Mouse (Mus musculus) heart, embryonic 15.5 days (tissue): ENCODE data around the gene Rfk. TPM values are rescaled to one million over a fixed set of nuclear protein-coding genes. Genes with fewer than 3 reads are reported as not detected.

Experiments used
- ATAC-seq: fragments of 200-750 bp; cut with Nextera tagmentation; replicated peaks from 2 replicates; pipeline ENCODE4 v1.8.0; 2017; ENCODE audit warnings: low read depth, moderate TSS enrichment; ENCODE audit not compliant: insufficient number of reproducible peaks, insufficient read depth, low FRiP score
- H3K27ac ChIP-seq: fragments of 300-500 bp; sonication (generic); 2 replicates; pipeline ENCODE4 v1.5.1; 2015; ENCODE audit warnings: mild to moderate bottlenecking, inconsistent platforms
- H3K27me3 ChIP-seq: fragments of 300-500 bp; sonication (generic); 2 replicates; pipeline ENCODE4 v1.6.1; 2015; ENCODE audit warnings: inconsistent platforms
- H3K36me3 ChIP-seq: fragments of 300-500 bp; sonication (generic); 2 replicates; pipeline ENCODE4 v1.6.1; 2015; ENCODE audit warnings: mild to moderate bottlenecking, inconsistent platforms
- H3K4me1 ChIP-seq: fragments of 300-500 bp; sonication (generic); replicated peaks from 2 replicates; pipeline ENCODE4 v1.6.1; 2015; ENCODE audit warnings: inconsistent platforms
- H3K4me2 ChIP-seq: fragments of 300-500 bp; sonication (generic); 2 replicates; pipeline ENCODE4 v1.6.1; 2015; ENCODE audit warnings: inconsistent platforms, mild to moderate bottlenecking, moderate library complexity
- H3K4me3 ChIP-seq: fragments of 300-500 bp; sonication (generic); 2 replicates; pipeline ENCODE4 v1.5.1; 2015; ENCODE audit warnings: mild to moderate bottlenecking, inconsistent platforms
- H3K9ac ChIP-seq: fragments of 300-500 bp; sonication (generic); 2 replicates; pipeline ENCODE4 v1.6.1; 2015; ENCODE audit warnings: mild to moderate bottlenecking, inconsistent platforms
- H3K9me3 ChIP-seq: fragments of 300-500 bp; sonication (generic); replicated peaks from 2 replicates; pipeline ENCODE4 v1.6.1; 2016; ENCODE audit warnings: inconsistent platforms
- WGBS: fragments of 180-500 bp; shearing (Covaris S2); methylation state at CpG from one replicate; pipeline ENCODE4 v1.1.7; 2015; ENCODE audit warnings: mixed read lengths; 5-methylcytosine and 5-hydroxymethylcytosine counted together
- polyA plus RNA-seq: library from polyadenylated mRNA; unstranded; fragments of >200 nt; fragmentation: Nextera tagmentation; extraction: Ambion mirVana; gene quantifications from 2 replicates; pipeline ENCODE4 v1.2.1, GENCODE M21; 2015

Rfk gene
- polyA plus RNA-seq, 1 experiment from 2014 or later = 78.0 TPM

GRCm38 (mm10) chr19:17359315-17359890 is 34.4 kb upstream of the Rfk start:
- Histone ChIP-seq H3K9ac (no peak overlapping the region), H3K27me3 (no peaks in the 10 kb centered on the region), H3K9me3 (no peaks in the 10 kb centered on the region), H3K4me3 (no peak overlapping the region), H3K4me1 (peaks cover 17% of the 10 kb centered on the region), H3K27ac (no peak overlapping the region), H3K4me2 (no peak overlapping the region), H3K36me3 (no peaks in the 10 kb centered on the region)
- 71% methylated on average over 14 of the region's 14 CpGs for WGBS
- ATAC-seq = no peak

GRCm38 (mm10) chr19:17361181-17361580 is 32.7 kb upstream of the Rfk start:
- 43% methylated on average over 2 of the region's 2 CpGs for WGBS
- no peak for ATAC-seq
- Histone ChIP-seq H3K27ac (no peak overlapping the region), H3K9ac (no peak overlapping the region), H3K4me1 (peaks cover 2% of the 10 kb centered on the region; the same call in 1 of the 2 replicates), H3K27me3 (no peaks in the 10 kb centered on the region), H3K9me3 (no peaks in the 10 kb centered on the region), H3K4me3 (no peak overlapping the region), H3K4me2 (no peak overlapping the region), H3K36me3 (no peaks in the 10 kb centered on the region)

GRCm38 (mm10) chr19:17364741-17365140 is 29.1 kb upstream of the Rfk start:
- H3K9me3 ChIP-seq = no peaks in the 10 kb centered on the region
- no peak overlapping the region for H3K9ac ChIP-seq
- no peak overlapping the region for H3K4me3 ChIP-seq
- H3K4me2 ChIP-seq = no peak overlapping the region
- WGBS = 41% methylated on average over 3 of the region's 3 CpGs
- no peak overlapping the region for H3K27ac ChIP-seq
- H3K27me3 ChIP-seq = no peaks in the 10 kb centered on the region
- no peaks in the 10 kb centered on the region for H3K4me1 ChIP-seq
- ATAC-seq = no peak
- H3K36me3 ChIP-seq = no peaks in the 10 kb centered on the region

- Histone ChIP-seq H3K36me3 (no peaks in the 10 kb centered on the region), H3K4me1 (no peaks in the 10 kb centered on the region), H3K9ac (no peak overlapping the region), H3K27me3 (no peaks in the 10 kb centered on the region), H3K27ac (no peak overlapping the region), H3K4me3 (no peak overlapping the region), H3K4me2 (no peak overlapping the region), H3K9me3 (no peaks in the 10 kb centered on the region)
- ATAC-seq = no peak
- WGBS = 86% methylated on average over 8 of the region's 8 CpGs
Measured at GRCm38 (mm10) chr19:17366364-17367090, 27.3 kb upstream of the Rfk start.

- no peak overlapping the region for H3K9ac ChIP-seq
- no peak for ATAC-seq
- H3K4me3 ChIP-seq = no peak overlapping the region
- no peaks in the 10 kb centered on the region for H3K27me3 ChIP-seq
- H3K4me2 ChIP-seq = no peak overlapping the region
- no peak overlapping the region for H3K27ac ChIP-seq
- 49% methylated on average over 9 of the region's 9 CpGs for WGBS
- no peaks in the 10 kb centered on the region for H3K4me1 ChIP-seq
- no peaks in the 10 kb centered on the region for H3K36me3 ChIP-seq
- H3K9me3 ChIP-seq = no peaks in the 10 kb centered on the region
Measured at GRCm38 (mm10) chr19:17368557-17368956, 25.3 kb upstream of the Rfk start.

GRCm38 (mm10) chr19:17369581-17369980 is 24.3 kb upstream of the Rfk start:
- 59% methylated on average over 7 of the region's 7 CpGs for WGBS
- H3K27ac ChIP-seq = no peak overlapping the region
- no peaks in the 10 kb centered on the region for H3K27me3 ChIP-seq
- no peaks in the 10 kb centered on the region for H3K9me3 ChIP-seq
- H3K4me2 ChIP-seq = no peak overlapping the region
- no peak overlapping the region for H3K9ac ChIP-seq
- ATAC-seq = no peak
- H3K4me1 ChIP-seq = no peaks in the 10 kb centered on the region
- H3K4me3 ChIP-seq = no peak overlapping the region
- no peaks in the 10 kb centered on the region for H3K36me3 ChIP-seq

GRCm38 (mm10) chr19:17372701-17373100 is 21.1 kb upstream of the Rfk start, which contains the start of gene Gcnt1:
Gene Gcnt1 (minus strand): TSS chr19:17372844.
- Histone ChIP-seq H3K36me3 (no peaks in the 10 kb centered on the region), H3K9ac (no peak within 1 kb of the TSS), H3K27ac (no peak within 1 kb of the TSS), H3K9me3 (no peaks in the 10 kb centered on the region), H3K4me1 (no peaks in the 10 kb centered on the region), H3K4me2 (no peak within 1 kb of the TSS), H3K4me3 (no peak within 1 kb of the TSS), H3K27me3 (no peaks in the 10 kb centered on the region)
- no peak for ATAC-seq
- WGBS = 76% methylated on average over 3 of the region's 3 CpGs

- ATAC-seq = no peak
- Histone ChIP-seq H3K4me1 (no peaks in the 10 kb centered on the region), H3K27me3 (no peaks in the 10 kb centered on the region), H3K9ac (no peak overlapping the region), H3K9me3 (no peaks in the 10 kb centered on the region), H3K4me2 (no peak overlapping the region), H3K4me3 (no peak overlapping the region), H3K27ac (no peak overlapping the region), H3K36me3 (no peaks in the 10 kb centered on the region)
Measured at GRCm38 (mm10) chr19:17378845-17379244, 15.0 kb upstream of the Rfk start.

GRCm38 (mm10) chr19:17380549-17380948 is 13.3 kb upstream of the Rfk start:
- no peaks in the 10 kb centered on the region for H3K36me3 ChIP-seq
- WGBS = 51% methylated on average over 7 of the region's 7 CpGs

GRCm38 (mm10) chr19:17382807-17383397 is 10.9 kb upstream of the Rfk start:
- no peaks in the 10 kb centered on the region for H3K9me3 ChIP-seq
- no peaks in the 10 kb centered on the region for H3K36me3 ChIP-seq
- no peaks in the 10 kb centered on the region for H3K27me3 ChIP-seq
- 72% methylated on average over 6 of the region's 6 CpGs for WGBS
- H3K4me2 ChIP-seq = no peak overlapping the region
- no peak overlapping the region for H3K4me3 ChIP-seq
- no peak overlapping the region for H3K27ac ChIP-seq
- no peak overlapping the region for H3K9ac ChIP-seq
- no peak for ATAC-seq
- no peaks in the 10 kb centered on the region for H3K4me1 ChIP-seq

More at GRCm38 (mm10) chr19:17380549-17380948, 13.3 kb upstream of the Rfk start:
- no peak overlapping the region for H3K4me3 ChIP-seq
- H3K4me2 ChIP-seq = no peak overlapping the region
- H3K27ac ChIP-seq = no peak overlapping the region
- H3K9ac ChIP-seq = no peak overlapping the region
- no peaks in the 10 kb centered on the region for H3K4me1 ChIP-seq
- H3K9me3 ChIP-seq = no peaks in the 10 kb centered on the region
- ATAC-seq = no peak
- H3K27me3 ChIP-seq = no peaks in the 10 kb centered on the region

- H3K27ac ChIP-seq = no peak overlapping the region
- WGBS = 87% methylated on average over 4 of the region's 4 CpGs
- no peak overlapping the region for H3K9ac ChIP-seq
- H3K9me3 ChIP-seq = no peaks in the 10 kb centered on the region
- H3K4me3 ChIP-seq = no peak overlapping the region
- no peak overlapping the region for H3K4me2 ChIP-seq
- ATAC-seq = no peak
- H3K27me3 ChIP-seq = no peaks in the 10 kb centered on the region
- H3K4me1 ChIP-seq = no peaks in the 10 kb centered on the region
- no peaks in the 10 kb centered on the region for H3K36me3 ChIP-seq
Measured at GRCm38 (mm10) chr19:17385022-17385421, 8.8 kb upstream of the Rfk start.

GRCm38 (mm10) chr19:17385426-17385825 is 8.4 kb upstream of the Rfk start:
- ATAC-seq = no peak
- WGBS = 75% methylated on average over 1 of the region's 1 CpGs
- no peak overlapping the region for H3K9ac ChIP-seq

More at GRCm38 (mm10) chr19:17385426-17385825, 8.4 kb upstream of the Rfk start:
- Histone ChIP-seq H3K27ac (no peak overlapping the region), H3K9me3 (no peaks in the 10 kb centered on the region), H3K36me3 (no peaks in the 10 kb centered on the region), H3K27me3 (no peaks in the 10 kb centered on the region), H3K4me2 (no peak overlapping the region), H3K4me3 (no peak overlapping the region), H3K4me1 (no peaks in the 10 kb centered on the region)
